Mouse (Mus musculus) heart, postnatal 0 days (tissue): ENCODE data around the gene Hhatl. TPM values are rescaled to one million over a fixed set of nuclear protein-coding genes. Genes with fewer than 3 reads are reported as not detected.

Source experiments
- ATAC-seq: fragments of 200-750 bp; cut with Nextera tagmentation; 2 replicates; pipeline ENCODE4 v1.8.0; 2017; ENCODE audit warnings: low read depth, moderate number of reproducible peaks, moderate library complexity; ENCODE audit not compliant: insufficient read depth
- DNase-seq: peaks from one replicate; pipeline ENCODE4 v3.0.0-alpha.2; 2016; ENCODE audit warnings: low spot score
- H3K27ac ChIP-seq: fragments of 300-500 bp; sonication (generic); 2 replicates; pipeline ENCODE4 v1.5.1; 2014; ENCODE audit warnings: low read depth, mild to moderate bottlenecking
- H3K27me3 ChIP-seq: fragments of 300-500 bp; sonication (generic); 2 replicates; pipeline ENCODE4 v1.6.1; 2014; ENCODE audit warnings: low read length, mixed read lengths; ENCODE audit not compliant: control insufficient read depth, insufficient read depth
- H3K36me3 ChIP-seq: fragments of 300-500 bp; sonication (generic); replicated peaks from 2 replicates; pipeline ENCODE4 v1.6.1; 2014; ENCODE audit warnings: low read length, mixed read lengths; ENCODE audit not compliant: control insufficient read depth, insufficient read depth
- H3K4me1 ChIP-seq: fragments of 300-500 bp; sonication (generic); 2 replicates; pipeline ENCODE4 v1.6.1; 2014; ENCODE audit warnings: antibody characterized with exemption; ENCODE audit not compliant: control insufficient read depth, insufficient read depth
- H3K4me2 ChIP-seq: fragments of 300-500 bp; sonication (generic); 2 replicates; pipeline ENCODE4 v1.6.1; 2014; ENCODE audit warnings: low read depth, mild to moderate bottlenecking, low read length, moderate library complexity
- H3K4me3 ChIP-seq: fragments of 300-500 bp; sonication (generic); 2 replicates; pipeline ENCODE4 v1.5.1; 2014; ENCODE audit warnings: low read depth, low read length
- H3K9ac ChIP-seq: fragments of 300-500 bp; sonication (generic); replicated peaks from 2 replicates; pipeline ENCODE4 v1.6.1; 2014; ENCODE audit warnings: low read depth, low read length, mixed read lengths
- H3K9me3 ChIP-seq: fragments of 300-500 bp; sonication (generic); replicated peaks from 2 replicates; pipeline ENCODE4 v1.6.1; 2016; ENCODE audit warnings: low read length; ENCODE audit not compliant: control insufficient read depth
- CTCF ChIP-seq: IDR thresholded peaks from 2 replicates; pipeline ENCODE4 v1.5.1; 2016; ENCODE audit warnings: antibody characterized with exemption, control low read depth, low read depth
- EP300 ChIP-seq: IDR thresholded peaks from 2 replicates; pipeline ENCODE4 v1.6.1; 2016; ENCODE audit warnings: antibody characterized with exemption, low read depth
- WGBS: fragments of 180-500 bp; shearing (Covaris S2); extraction: QIAGEN DNeasy Blood & Tissue Kit; methylation state at CpG from one replicate; pipeline ENCODE4 v1.1.7; 2014; 5-methylcytosine and 5-hydroxymethylcytosine counted together
- polyA plus RNA-seq: library from polyadenylated mRNA; unstranded; fragments of >200 nt; fragmentation: Nextera tagmentation; extraction: Ambion mirVana; gene quantifications from 2 replicates; pipeline ENCODE4 v1.2.1, GENCODE M21; 2015
- total RNA-seq: library from RNA; depleted of rRNA; stranded (reverse); fragments of >200 nt; gene quantifications from 2 replicates; pipeline ENCODE4 v1.2.3, GENCODE M21; 2014; ENCODE audit warnings: low replicate concordance

Gene Hhatl
- total and polyA plus RNA-seq, 2 experiments from 2014 or later = 52.7 to 75.4 TPM

- no peak for ATAC-seq
- Histone ChIP-seq H3K4me1 (0 out of 2 replicates have a peak, but pooled peaks cover under 1% of the 10 kb centered on the region), H3K9me3 (no peaks in the 10 kb centered on the region), H3K4me3 (no peak overlapping the region), H3K36me3 (0 out of 2 replicates have a peak, but pooled peaks cover 7% of the 10 kb centered on the region), H3K27ac (no peak overlapping the region), H3K27me3 (no peaks in the 10 kb centered on the region), H3K4me2 (no peak overlapping the region), H3K9ac (no peak overlapping the region)
- WGBS = 74% methylated on average over 2 of the region's 2 CpGs
- TF ChIP-seq CTCF (no peak), EP300 (no peak)
- DNase-seq = no peak
Observed at GRCm38 (mm10) chr9:121786359-121786758, 5.9 kb downstream of the Hhatl start.

DNA sequence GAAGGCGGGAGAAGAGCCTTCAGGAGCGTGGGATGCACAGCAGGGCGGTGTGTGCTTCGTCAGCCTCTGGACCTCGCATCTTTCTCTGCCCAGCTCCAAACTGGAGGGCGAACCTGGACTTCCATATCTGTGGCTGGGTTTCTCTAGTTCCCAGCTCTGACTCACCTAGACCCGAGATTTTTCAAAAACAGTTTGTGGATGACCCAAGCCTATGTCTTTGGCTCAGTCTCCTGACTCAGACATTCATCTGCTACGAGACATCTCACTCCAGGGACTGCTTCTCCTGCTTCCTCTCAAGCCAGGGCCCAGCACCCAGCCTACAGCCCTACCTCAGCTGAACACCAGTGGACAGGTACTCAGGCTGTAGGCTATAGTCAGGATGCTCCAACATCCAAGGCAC is 7.0 kb downstream of the Hhatl start:
- ATAC-seq (no peak), DNase-seq (no peak)
- Histone ChIP-seq H3K4me1 (no peaks in the 10 kb centered on the region), H3K9me3 (no peaks in the 10 kb centered on the region), H3K36me3 (0 out of 2 replicates have a peak, but pooled peaks cover 7% of the 10 kb centered on the region), H3K4me3 (no peak overlapping the region), H3K9ac (no peak overlapping the region), H3K27me3 (no peaks in the 10 kb centered on the region), H3K27ac (no peak overlapping the region), H3K4me2 (no peak overlapping the region)
- TF ChIP-seq CTCF (no peak), EP300 (no peak)
- WGBS = 74% methylated on average over 8 of the region's 8 CpGs

- H3K4me2 ChIP-seq = no peak overlapping the region
- no peak overlapping the region for H3K9ac ChIP-seq
- no peak overlapping the region for H3K27ac ChIP-seq
- no peaks in the 10 kb centered on the region for H3K4me1 ChIP-seq
- DNase-seq = no peak
- H3K27me3 ChIP-seq = no peaks in the 10 kb centered on the region
- peak; percentile 36; the same call in 1 of the 2 replicates for ATAC-seq
- no peak overlapping the region for H3K4me3 ChIP-seq
- no peaks in the 10 kb centered on the region for H3K9me3 ChIP-seq
- H3K36me3 ChIP-seq = 0 out of 2 replicates have a peak, but pooled peaks cover 7% of the 10 kb centered on the region
- TF ChIP-seq EP300 (no peak), CTCF (no peak)
- 72% methylated on average over 12 of the region's 12 CpGs for WGBS
Observed at GRCm38 (mm10) chr9:121784801-121785200, 7.5 kb downstream of the Hhatl start.

DNA sequence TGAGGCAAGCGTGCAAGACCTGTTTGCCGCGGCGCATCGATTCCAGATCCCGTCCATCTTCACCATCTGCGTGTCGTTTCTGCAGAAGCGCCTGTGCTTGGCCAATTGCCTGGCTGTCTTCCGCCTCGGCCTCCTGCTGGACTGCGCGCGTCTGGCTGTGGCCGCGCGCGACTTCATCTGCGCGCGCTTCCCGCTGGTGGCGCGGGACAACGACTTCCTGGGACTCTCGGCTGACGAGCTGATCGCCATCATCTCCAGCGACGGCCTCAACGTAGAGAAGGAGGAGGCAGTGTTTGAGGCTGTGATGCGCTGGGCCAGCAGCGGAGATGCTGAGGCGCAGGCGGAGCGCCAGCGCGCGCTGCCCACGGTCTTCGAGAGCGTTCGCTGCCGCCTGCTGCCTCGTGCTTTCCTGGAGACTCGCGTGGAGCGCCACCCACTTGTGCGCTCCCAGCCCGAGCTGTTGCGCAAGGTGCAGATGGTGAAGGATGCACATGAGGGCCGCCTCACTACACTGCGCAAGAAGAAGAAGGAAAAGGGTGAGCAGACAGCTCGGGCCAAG is 14.2 kb downstream of the Hhatl start:
- H3K4me2 ChIP-seq = peak overlapping the region; percentile 69
- no peak for DNase-seq
- peaks cover 19% of the 10 kb centered on the region; the same call in 1 of the 2 replicates for H3K27me3 ChIP-seq
- H3K9me3 ChIP-seq = no peaks in the 10 kb centered on the region
- TF ChIP-seq CTCF = no peak
- peak; percentile 29 for ATAC-seq
- 13% methylated on average over 54 of the region's 54 CpGs for WGBS
- H3K9ac ChIP-seq = no peak overlapping the region
- no peaks in the 10 kb centered on the region for H3K36me3 ChIP-seq
- H3K4me3 ChIP-seq = peak overlapping the region; percentile 35
- peaks cover 38% of the 10 kb centered on the region for H3K4me1 ChIP-seq
- peak overlapping the region; percentile 82 for H3K27ac ChIP-seq

- Histone ChIP-seq H3K4me1 (peaks cover 41% of the 10 kb centered on the region), H3K9me3 (no peaks in the 10 kb centered on the region), H3K9ac (no peak within 1 kb of the TSS), H3K27ac (peak within 1 kb of the TSS; percentile 82), H3K4me2 (peak within 1 kb of the TSS; percentile 69), H3K27me3 (peaks cover 19% of the 10 kb centered on the region; the same call in 1 of the 2 replicates), H3K4me3 (peak within 1 kb of the TSS; percentile 35), H3K36me3 (no peaks in the 10 kb centered on the region)
- DNase-seq (no peak), ATAC-seq (peak; percentile 74)
- WGBS = 8% methylated on average over 30 of the region's 30 CpGs
- TF ChIP-seq EP300 = no peak
- TF ChIP-seq CTCF = no peak
Observed at GRCm38 (mm10) chr9:121777484-121778065, 14.7 kb downstream of the Hhatl start, which contains the start of gene Klhl40. Gene Klhl40, plus strand, starts transcription at chr9:121777607.

DNA sequence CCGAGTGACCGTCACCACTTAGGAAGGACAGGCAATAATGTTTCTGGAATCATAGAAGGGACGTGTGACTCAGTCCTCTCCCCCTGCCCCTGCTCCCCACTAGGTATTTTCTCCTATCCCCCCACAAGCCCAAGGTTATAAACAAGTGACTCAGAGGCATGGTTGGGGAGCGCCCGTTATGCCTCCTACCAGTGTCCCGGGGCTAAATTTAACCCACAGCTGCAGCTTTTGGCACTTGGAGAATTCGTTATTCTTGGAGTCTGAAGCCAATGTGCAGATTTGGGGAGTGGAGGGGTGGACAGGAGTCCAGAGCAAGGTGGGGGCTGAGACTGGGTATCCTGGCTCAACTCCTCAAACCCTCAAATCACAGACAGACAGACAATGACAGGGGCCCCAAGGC is 15.8 kb downstream of the Hhatl start:
- Histone ChIP-seq H3K27me3 (peaks cover 19% of the 10 kb centered on the region; the same call in 1 of the 2 replicates), H3K27ac (peak overlapping the region; percentile 82), H3K9me3 (no peaks in the 10 kb centered on the region), H3K4me2 (no peak overlapping the region; the same call in 1 of the 2 replicates), H3K4me1 (peaks cover 41% of the 10 kb centered on the region), H3K4me3 (no peak overlapping the region), H3K36me3 (no peaks in the 10 kb centered on the region), H3K9ac (no peak overlapping the region)
- ATAC-seq = peak; percentile 64
- peak; percentile 84 for DNase-seq
- 31% methylated on average over 7 of the region's 7 CpGs for WGBS
- TF ChIP-seq EP300 = no peak
- no peak for TF ChIP-seq CTCF
